8 mouse cellular contexts compared by ENCODE assay signal in the genomic region with DNA sequence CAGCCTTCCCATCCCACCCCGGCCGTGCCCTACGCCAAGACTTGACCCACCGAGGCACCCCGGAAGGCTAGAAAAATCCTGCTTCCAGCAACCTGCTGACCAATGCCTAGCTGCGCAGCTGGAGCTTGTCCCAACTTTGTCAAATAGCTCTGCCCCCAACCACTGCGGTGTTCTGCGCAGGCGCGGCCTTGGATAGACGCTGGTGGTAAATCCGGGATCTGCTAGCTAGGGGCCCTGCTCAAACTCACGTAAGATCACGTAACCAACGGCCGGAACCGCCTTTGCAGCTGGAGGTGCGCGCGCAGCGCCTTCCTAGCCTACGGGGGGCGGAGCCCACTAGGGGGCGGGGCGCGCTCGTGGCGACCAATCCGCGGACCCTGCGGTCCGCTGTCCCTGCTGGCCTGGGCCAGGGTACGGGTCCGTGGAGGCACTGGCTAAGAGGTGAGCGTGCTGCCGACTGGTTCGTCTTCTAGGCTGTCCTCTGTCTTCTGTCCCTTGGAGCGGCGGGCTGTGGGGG. TPM values are rescaled to one million over a fixed set of nuclear protein-coding genes. Genes with fewer than 3 reads are reported as not detected.
DNase-seq lines count a peak whose midpoint lies in the region; ATAC-seq lines count a peak whose summit lies in the region.

A gene (plus strand): TSS at position 249 of the 517 bp plus-strand sequence.

- peak within 1 kb of the TSS; percentile 71 for H3K9ac ChIP-seq in kidney, embryonic 15.5 days

- 0% methylated on average over 39 of the region's 39 CpGs for WGBS in heart, embryonic 10.5 days
- under 1% methylated on average over 39 of the region's 39 CpGs for WGBS in kidney, embryonic 15.5 days

- peak within 1 kb of the TSS; percentile 79 for H3K4me3 ChIP-seq in heart, embryonic 10.5 days
- peak within 1 kb of the TSS; percentile 70 for H3K4me3 ChIP-seq in kidney, embryonic 15.5 days (replicated peaks)

- peaks cover 38% of the 10 kb centered on the region for H3K36me3 ChIP-seq in heart, embryonic 10.5 days
- H3K36me3 ChIP-seq in kidney, embryonic 15.5 days, result peaks cover 42% of the 10 kb centered on the region

- H3K4me1 ChIP-seq in heart, embryonic 10.5 days, result peaks cover 45% of the 10 kb centered on the region
- peaks cover 49% of the 10 kb centered on the region for H3K4me1 ChIP-seq in kidney, embryonic 15.5 days

- peak; percentile 98 to 99 for DNase-seq in B cell, adult 2 months
- peak; percentile 99 for DNase-seq in brain, adult 2 months (ENCODE audit: low read depth, low spot score)
- peak; percentile 99 for DNase-seq in heart, embryonic 10.5 days (ENCODE audit: low spot score)
- peak; percentile 99 for DNase-seq in liver
- DNase-seq in spleen, postnatal 4 days (ENCODE audit: low spot score in 2 of 2), result peak; percentile 99 to 100

- no peaks in the 10 kb centered on the region for H3K9me3 ChIP-seq in heart, embryonic 10.5 days
- no peaks in the 10 kb centered on the region for H3K9me3 ChIP-seq in kidney, embryonic 15.5 days (replicated peaks)

- ATAC-seq in erythroblast, adult 5-6 weeks (replicated peaks; ENCODE audit: low FRiP score, poor library complexity, severe bottlenecking), result peak; percentile 93
- ATAC-seq in kidney, embryonic 15.5 days (replicated peaks; ENCODE audit: low FRiP score), result peak; percentile 95
- ATAC-seq in monocyte, adult 5-6 weeks (replicated peaks; ENCODE audit: insufficient number of reproducible peaks, low FRiP score, low TSS enrichment, poor library complexity, severe bottlenecking), result peak; percentile 85

- peak within 1 kb of the TSS; percentile 91 for H3K27ac ChIP-seq in heart, embryonic 10.5 days
- H3K27ac ChIP-seq in kidney, embryonic 15.5 days, result peak within 1 kb of the TSS; percentile 96

- H3K27me3 ChIP-seq in heart, embryonic 10.5 days (ENCODE audit: insufficient read depth, poor library complexity, severe bottlenecking), result no peaks in the 10 kb centered on the region
- H3K27me3 ChIP-seq in kidney, embryonic 15.5 days, result no peaks in the 10 kb centered on the region

- H3K4me2 ChIP-seq in kidney, embryonic 15.5 days, result peak within 1 kb of the TSS; percentile 79

RNA-seq across cellular contexts. Expression of the gene that starts here (rescaled TPM):
- total RNA-seq in erythroblast, adult 5-6 weeks (2015; ENCODE audit: low replicate concordance), result 3.1 and 5.6 TPM in 2 replicates
- total RNA-seq in erythroblast, adult 5-6 weeks (2017; ENCODE audit: low replicate concordance), result 4.5 and 5.3 TPM in 2 replicates
- 16.9 and 18.3 TPM in 2 replicates for polyA plus RNA-seq in heart, embryonic 10.5 days (2016; fragmentation: Nextera tagmentation; extraction: Ambion mirVana)
- 21.9 and 23.5 TPM in 2 replicates for polyA plus RNA-seq in kidney, embryonic 15.5 days (2015; fragmentation: Nextera tagmentation; extraction: Ambion mirVana)
- total RNA-seq in monocyte, adult 5-6 weeks (2017), result 24.9 to 31.9 TPM (median 29.6 TPM) in 3 replicates

Comparison
In these comparisons a context has a peak if more than half of its experiments do, and no peak if none do; other contexts are left out.
1. Peak in every context shown above with its lines: DNase-seq, ATAC-seq, H3K4me3 ChIP-seq and H3K27ac ChIP-seq.